Mouse (Mus musculus) thymus, adult 18-20 months (tissue): ENCODE results near the gene Lpin3.

Experiments used
- DNase-seq, 2 experiments: peaks; one replicate each; pipeline ENCODE4 v3.0.0; 2022; ENCODE audit warnings: mixed read lengths in 2 of 2

Gene Lpin3

DNA sequence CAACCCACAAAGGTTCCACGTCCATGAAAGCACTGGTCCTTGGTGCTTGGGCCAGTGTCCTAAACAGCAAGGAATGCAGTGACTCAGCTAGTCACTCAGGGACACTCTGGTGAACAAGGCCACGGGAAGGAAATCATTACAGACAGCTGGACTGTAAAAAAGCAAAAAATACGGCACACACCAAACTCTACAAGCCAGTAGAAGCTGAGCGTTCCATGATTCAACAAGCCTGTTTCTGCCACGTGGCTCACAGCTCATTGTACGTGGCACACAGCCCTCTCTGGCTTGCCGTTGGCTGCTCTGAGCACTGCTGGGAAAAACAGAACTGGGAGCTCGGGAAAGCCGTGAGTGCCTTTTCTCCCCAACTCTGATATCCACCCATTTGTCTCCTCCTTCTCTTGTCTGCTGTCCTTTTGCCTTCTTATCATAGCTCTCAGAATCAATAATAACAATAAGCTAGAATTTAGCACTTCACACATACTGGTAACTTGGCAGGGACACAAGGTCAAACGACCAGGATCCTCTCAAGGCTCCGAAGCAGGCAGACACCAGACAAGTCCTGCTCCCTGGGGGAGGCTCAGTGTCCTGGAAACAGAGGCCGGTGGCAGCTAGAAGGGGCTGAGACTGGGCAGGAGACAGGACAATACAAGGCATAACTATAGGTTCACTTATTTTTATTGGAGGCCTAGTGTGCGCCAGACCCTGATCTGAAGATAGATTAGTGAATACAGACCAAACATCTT lies at the start of gene Lpin3:
Lpin3 (plus strand) TSS at position 218 of the 743 bp plus-strand sequence.
- no peak for DNase-seq

DNA sequence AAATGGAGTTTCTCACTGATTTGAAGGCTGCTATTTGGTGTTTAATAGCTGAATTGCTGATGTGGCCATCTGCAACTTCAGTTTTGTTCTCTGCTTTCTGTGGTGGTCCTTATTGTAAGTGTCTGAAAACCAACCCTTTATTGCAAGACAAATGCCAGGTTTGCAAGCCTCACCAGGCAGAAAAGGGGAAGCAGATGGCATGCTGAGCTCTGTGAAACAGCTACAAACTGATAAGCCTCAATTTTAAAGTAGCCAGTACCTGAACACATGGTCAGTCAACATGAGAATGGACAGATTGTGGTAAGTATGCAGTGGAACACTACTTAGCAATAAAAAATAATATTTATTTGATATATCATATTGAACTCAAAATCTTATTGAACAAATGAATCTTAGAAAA lies 39.6 kb upstream of the Lpin3 start:
- DNase-seq: no peak

DNA sequence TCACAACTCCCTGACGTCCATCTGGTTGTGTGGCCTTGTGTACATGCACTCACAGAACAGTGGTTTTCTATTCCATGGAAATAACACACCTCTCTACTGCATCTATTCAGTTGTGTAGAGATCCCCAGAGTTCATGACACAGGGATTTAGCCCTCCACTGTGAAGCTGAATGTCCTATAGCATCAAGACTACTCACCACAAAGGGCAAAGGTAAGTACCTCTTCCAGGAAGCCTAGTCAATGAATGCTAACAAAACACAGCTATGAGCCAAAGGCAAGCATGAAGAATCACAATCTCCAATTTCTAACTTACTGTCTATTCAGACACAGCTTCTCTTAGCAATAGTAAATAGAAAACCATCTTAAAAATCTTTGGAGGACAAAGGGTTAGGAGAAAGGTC lies 32.8 kb upstream of the Lpin3 start:
- DNase-seq: no peak

DNA sequence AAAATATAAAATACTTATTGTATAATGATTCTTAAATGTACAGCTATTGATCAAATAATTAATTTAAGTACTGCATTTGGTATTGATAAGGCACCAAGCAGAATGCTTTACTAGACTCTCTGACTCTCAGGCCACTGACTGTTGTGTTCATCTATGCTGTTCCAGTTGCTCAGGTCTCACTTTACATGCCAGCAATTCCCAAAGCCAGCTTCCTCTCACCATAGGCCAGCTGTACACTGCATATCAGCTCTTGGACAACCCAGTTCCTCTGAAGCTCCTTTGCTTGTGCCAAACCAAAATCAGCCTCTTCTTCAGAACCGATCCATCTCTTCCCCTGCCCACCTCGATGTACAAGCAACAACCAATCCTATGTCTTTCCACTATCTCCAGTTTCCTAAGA lies 32.3 kb upstream of the Lpin3 start:
- DNase-seq: no peak

DNA sequence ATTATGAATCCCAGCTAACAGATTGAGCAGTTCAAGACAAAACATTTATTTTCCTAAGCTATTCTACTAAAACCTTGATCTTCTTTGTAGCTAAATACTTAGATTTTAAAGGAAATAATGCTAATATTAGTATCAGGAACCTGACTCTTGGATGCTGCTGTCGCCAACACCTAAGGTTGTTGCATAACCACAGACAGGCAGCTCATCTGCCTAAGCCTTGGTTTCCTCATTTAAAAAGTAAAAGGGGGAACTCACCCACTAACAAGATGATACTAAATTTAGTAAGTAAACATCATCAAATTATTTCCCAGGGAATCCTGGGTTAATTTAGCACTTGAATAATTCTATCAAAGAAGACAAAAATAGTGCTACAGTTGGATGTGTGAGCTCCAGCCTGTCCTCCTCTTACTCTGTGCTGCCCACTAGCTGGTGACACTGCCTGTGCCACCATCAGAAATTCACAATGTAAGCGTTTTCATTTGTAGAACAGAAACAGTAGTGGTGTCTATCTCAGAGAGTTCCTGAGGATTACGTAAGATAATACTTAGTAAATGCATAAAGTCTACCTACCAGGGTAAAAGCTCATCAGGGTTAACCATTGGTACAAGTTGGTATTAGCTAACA lies 30.7 kb upstream of the Lpin3 start:
- DNase-seq: no peak

DNA sequence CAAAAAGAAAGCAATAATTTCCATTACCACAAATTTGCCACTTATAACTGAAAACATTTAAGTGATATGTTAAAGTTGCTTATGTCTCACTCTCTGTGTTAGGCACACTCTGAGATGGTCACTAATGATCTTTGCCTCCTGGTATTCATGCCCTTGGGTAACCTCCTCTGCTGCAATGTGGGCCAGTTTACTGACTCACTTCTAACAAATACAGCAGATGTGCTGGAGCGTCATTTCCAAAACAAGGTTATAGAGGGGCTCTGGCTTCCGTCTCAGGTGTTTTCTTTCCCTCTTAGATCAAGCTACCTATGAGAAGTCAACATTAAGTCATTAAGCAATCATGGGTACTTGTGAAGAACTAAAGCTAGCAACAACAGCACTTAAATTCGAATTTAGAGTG lies 30.1 kb upstream of the Lpin3 start:
- no peak for DNase-seq

DNA sequence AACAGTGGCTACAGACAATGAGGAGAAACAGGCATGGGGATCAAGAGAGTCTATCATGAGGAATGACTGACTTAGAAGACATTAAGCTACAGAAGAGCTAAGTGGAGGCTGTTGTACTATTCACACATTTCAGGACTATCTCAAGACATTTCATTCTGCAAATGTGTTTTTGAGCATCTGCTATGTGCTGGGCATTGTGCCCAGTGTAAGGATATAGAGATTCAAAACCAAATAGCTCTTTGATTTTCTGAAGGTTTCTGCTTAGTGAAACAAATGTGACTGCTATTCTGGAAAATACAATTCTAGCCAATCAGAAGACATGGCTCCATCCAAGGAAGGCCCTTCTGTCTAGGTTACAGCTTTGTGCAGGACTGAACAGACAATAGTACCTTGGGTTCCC lies 25.8 kb upstream of the Lpin3 start:
- no peak for DNase-seq

DNA sequence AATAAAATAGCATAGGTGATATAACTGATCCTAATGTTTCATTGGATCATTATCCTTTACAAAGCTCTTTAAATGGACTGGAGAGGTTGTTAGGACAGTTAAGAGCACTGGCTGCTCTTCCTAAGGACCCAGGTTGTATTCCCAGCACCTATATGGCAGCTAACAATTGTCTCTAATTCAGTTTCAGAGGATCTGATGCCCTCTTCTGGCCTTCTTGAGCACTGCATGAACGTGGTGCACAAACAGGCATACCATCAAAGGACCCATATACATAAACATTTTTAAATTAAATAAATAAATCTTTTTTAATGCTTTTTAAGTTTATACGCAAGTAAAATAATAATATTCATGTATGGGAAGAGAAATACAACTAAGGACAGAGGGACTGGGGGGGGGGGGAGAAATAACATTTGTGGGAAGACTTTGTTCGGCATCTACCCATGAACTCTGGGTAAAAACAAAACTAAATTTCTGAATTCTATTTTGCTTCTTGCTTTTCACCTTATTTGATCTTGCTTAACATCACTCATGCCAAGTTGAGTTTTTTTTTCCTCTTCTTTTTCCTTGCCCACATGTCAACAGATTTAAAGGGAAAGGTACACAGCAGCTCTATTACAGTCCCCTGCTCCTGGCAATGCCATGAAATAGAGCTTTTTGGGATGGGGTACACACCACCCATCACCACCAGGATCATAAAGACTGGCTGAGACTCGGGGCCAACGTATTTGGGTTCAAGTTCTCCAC lies 23.9 kb upstream of the Lpin3 start:
- DNase-seq: no peak

DNA sequence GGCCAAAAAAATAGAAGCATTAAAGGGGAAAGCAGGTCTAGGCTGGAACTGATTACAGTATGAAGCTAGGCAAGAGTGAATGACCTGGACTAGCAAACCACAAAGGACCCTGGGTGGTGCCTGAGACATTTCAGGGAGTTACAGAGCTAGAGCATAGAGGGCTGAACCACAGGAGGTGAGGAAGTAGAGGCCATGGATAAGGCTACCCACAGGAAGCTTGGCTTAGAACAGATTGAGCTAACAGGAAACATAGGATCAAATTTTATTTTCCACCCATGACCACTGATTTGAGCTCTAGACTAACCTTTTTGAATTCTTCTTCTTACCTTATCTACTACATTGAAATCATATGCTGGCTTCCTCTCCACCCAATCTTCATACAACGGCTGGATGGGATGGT lies 20.1 kb upstream of the Lpin3 start:
- DNase-seq: no peak

DNA sequence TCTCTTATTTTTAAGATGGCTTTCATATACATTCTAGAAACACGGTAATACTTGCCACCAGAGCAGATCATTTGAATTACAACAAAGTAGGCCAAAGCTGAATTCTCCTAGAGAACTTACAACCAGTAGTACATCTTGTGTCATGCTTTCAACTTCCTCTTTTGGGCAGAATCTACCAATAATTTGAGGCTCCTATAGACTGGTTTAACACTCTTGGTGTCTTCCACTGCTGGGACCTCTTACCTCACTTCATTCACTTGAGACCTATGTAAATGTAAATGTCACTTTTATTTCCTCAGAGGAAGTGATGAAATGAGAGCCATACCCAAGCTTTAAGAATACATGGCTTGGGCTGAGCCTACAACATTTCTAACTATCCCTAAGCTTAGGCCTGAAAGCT lies 16.4 kb upstream of the Lpin3 start:
- no peak for DNase-seq

DNA sequence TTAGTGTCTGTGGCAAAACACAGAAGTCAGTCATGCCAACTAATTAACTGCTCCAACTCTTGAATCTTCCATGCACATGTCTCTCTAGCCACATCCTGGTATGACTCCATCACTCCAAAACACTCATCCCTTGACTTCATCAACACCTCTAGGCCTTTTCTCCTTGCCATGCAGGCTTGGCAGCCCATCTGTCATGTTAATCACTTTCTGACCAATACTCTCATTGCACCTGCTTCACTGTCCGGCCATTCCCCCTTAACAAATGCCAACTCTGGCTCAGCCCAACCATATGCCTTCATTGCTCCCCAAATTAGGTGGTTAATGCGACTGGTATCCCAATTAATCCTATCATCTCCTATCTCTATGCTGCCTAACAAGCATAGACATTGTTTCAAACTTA lies 15.2 kb upstream of the Lpin3 start:
- DNase-seq: no peak

DNA sequence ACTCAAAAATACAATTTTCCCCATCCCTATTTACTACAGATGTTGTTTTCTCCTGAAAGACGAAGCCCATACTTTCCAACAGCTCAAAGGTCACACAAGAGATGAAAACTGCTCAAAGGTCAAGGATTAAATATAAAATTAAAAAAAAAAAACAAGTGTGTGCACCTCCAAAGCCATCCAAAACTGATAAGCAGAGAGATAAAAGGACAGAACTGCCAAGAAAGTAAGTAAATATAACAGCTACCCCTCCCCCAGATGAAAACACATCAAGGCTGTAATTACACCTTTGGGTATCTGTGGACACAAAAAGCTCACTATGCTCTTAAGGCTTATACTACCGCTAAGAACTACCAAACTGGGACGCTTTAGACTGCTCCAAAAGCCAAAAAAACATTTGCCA lies 11.0 kb upstream of the Lpin3 start:
- no peak for DNase-seq

DNA sequence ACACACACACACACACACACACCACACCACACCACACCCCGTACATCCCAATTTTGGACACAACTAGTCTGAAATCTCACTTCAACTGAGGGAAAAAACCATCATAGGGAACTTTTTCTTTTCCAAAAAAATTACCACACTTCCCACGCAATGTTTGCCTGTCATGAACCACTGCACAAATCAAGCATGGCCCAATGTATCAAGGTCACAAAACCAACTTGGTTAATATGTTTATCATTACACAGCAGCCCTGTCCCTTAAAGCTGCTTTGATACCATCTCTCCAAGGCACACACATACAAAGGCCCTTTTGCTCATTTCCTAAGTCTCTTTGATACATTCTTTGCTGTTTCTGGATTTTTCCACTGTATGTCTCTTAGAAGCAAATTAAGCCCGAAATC lies 9.2 kb upstream of the Lpin3 start:
- DNase-seq: no peak

DNA sequence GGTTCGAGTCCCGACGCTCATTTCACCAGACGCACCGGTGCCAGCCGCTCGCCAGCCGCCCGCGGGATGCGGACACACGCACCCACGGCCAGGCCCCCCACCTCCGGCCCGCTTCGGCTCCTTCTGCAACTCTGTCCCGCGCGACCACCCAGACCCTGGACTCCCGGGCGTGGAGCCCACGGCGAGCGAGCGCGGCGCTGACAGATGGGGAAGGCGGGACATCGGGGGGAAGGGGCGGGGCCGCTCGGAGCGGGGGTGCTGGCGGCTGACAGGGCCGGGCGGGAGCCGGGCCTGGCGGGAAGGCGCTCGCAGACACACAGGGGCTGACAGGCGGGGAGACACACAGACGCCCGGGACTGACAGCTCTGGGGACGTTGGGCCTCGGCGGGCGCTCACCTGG lies 8.1 kb upstream of the Lpin3 start:
- DNase-seq: peak; percentile 66 to 71

DNA sequence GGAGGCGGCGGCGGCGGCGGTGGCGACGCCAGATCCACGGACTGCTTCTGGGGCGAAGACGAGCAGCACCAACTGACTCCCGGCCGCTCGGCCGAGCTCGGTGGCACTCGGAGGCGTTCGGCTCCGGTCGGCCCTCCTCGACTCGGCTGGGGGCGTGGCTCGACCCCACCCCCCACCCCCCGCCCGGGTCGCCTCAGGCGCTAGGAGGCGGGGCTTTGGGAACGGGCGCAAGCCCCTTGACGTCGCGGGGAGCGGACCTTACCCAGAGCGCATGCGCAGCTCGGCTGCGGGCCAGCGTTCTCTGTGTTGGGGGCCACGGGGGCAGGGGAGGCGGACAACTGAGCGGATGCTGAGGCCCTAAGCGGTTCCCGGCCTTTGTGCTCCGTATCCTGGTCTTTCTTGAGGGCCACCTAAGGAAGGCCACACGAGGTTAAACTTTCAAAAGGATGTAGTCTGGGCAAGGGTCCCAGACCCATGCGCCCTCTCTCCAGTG lies 7.5 kb upstream of the Lpin3 start, which contains the start of gene Zhx3:
Zhx3 (minus strand) TSS at position 109 of the 493 bp plus-strand sequence.
- DNase-seq: peak; percentile 86 to 89

DNA sequence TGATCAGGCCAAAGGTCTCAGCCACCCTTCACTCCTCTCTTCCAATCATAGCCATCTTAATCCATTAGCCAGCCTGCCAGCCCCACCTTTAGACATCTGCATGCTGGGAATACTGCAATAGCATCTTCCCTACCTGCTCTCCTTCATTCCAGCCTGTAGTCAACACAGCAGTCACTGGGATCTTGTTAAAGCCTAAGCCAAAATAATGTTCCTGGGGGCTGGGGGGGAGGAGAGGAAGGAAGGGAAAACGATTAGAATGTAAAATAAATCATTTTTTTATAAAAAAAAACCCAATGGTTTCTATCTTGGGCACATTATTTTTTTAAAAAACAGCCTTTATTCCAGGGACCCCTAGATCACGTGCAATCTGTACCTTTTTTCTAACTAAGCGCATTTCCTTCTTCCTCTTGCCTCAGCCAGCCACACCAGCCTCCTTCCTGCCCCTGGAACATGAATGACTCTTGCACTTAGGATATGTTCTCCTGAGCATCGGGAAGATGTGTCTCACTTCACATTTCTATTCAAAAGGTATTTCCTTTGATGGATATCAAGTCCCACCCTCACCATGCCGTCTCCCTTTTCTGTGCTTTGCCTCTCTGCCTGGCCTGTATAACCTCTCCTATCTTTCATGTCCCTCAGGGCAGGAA lies 6.1 kb upstream of the Lpin3 start:
- DNase-seq: no peak

DNA sequence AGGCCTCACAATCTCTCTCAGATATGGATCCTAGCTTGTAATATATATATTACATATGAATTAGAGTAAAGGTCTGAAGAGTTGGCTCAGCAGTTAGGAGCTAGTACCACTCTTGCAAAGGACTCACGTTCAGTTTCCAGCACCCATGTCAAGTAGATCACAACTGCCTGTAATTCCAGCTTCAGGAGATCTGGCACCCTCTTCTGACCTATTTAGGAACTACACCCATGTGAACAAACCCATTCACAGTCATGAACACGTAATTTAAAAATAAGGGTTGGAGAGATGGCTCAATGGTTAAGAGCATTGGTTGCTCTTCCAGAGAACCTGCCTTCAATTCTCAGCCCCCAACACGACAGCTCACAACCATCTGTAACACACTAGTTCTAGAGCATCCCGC lies 4.4 kb upstream of the Lpin3 start:
- no peak for DNase-seq

DNA sequence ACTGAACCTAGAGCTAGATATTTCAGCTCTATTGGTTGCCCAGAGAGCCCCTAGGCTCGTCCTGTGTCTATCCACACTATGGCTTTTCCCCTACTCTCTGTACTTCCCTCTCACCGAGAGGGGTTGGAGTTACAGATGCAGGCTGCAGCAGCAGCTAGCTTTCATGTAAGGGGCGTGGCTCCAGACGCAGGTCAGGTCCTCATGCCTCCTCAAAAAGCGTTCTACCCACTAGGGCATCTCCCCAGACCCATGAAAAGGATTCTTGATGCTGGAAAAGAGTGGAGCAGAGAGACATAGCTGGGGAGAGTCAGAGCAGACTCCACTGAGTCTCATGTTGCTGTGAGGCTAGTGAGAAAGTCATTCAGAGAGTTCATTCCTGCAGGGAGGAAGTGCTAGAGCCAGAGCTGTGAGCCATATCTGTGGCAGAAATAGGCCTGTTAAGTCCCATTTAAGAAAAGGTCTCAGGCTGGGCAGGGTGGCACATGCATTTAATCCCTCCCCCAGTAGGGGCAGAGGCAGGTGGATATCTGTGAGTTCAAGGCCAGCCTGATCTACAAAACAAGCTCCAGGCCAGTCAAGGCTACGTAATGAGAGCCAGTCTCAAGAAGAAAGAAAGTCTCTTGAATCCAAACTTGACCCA lies 1.1 kb downstream of the Lpin3 start:
- no peak for DNase-seq

DNA sequence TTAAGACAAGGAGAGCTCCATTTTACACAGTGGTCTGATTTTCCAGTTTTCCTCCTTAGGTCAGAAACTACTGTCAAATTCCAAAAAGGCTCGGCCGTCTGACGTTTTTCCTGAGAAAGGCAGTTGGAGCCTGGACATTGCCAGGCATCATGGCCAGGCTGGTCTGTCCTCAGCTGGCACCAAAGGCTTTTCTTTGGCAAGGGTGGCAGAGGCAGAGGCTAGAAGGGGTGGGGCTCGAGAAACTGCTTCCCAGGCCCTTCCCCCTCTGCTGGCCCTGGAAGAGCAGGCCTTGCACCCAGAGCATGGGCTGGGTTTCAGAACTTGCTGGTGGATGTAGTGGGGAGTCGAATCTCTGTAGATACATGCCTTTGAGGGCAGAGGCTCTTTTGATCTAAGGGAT lies 2.0 kb downstream of the Lpin3 start:
- DNase-seq: no peak

DNA sequence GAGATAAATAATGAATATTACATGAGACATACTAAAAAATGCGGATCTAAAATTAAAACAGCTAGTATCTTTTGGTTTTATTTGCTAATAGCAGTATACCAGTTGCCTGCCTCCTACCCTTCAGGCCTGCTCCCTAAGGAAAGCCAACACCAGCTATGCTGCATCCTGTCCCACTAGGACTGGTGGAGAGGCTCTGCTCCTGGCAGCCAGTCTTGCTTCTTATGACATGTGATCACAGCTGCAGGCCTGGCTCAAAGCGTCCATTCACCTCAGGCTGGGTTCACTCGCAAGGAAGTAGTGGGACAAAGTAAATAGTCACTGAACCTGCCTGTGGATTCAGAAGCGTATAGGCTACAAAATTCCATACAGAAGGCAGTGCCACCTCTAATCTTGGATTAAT lies 3.4 kb downstream of the Lpin3 start:
- DNase-seq: no peak

DNA sequence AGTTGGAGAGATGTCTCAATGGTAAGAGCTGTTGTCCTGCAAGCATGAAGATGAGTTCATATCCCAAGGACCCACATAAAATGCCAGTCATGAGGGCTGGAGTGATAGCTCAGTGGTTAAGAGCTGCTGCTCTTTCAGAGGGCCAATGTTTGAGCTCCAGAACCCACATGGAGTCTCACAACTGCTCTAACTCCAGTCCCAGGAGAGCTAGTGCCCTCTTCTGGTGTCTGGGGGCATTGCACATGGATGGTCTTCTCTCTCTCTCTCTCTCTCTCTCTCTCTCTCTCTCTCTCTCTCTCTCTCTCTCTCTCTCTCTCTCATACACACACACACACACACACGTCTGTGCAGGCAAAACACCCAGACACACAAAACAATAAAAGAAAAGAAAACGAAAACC lies 4.4 kb downstream of the Lpin3 start:
- DNase-seq: peak in 1 of 2 experiments; percentile 23

DNA sequence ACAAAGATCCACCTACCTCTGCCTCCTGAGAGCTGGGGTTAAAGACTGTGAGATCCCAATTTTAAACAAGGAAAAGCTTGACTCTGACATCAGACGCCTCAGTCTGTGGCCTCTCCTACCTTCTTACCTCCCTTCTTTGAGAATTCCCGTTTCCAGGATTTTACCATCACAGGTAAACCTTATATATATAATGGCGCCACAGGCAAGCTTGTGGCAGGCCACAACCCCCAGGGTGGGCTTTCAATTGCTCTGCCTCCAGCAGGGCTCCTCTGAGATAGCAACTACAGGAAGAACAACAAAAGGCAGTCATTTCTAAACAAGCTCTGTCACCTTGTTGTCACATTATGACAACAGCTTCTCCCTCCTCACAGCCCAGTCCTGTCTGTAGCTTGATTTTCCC lies 5.8 kb downstream of the Lpin3 start:
- DNase-seq: no peak

DNA sequence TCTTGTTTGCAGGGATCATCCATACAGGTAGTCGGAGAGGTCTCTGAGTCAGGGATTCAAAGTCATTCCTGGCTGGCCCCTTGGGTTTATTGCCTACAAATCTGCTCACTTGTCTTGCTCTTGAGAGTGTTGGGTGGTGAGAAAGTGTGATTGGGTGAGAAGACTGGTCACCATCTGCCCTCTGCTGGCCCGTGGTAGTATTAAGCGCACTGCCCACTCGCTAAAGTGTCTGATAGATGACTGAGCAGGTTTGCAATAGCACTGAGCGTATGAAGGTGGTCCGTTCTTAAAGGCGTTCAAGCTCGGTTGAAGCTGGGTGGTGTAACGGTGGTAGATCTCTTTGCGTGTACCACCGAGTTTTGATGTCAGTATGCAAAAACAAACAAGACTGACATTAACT lies 6.8 kb downstream of the Lpin3 start:
- DNase-seq: peak; percentile 19 to 24
